Mouse (Mus musculus) CH12.LX (cell line): ENCODE results near the gene Isg20l2. TPM values are rescaled to one million over a fixed set of nuclear protein-coding genes. Genes with fewer than 3 reads are reported as not detected.

Experiments used
- DNase-seq: peaks from one replicate; pipeline ENCODE4 v3.0.0-alpha.2; 2013; ENCODE audit errors: extremely low read depth
- H3K27ac ChIP-seq: 2 replicates; pipeline ENCODE4 v1.5.1; 2012; ENCODE audit warnings: low read depth, mild to moderate bottlenecking, control low read depth, moderate library complexity; ENCODE audit not compliant: insufficient read depth
- H3K27me3 ChIP-seq: replicated peaks from 2 replicates; pipeline ENCODE3; 2012; ENCODE audit warnings: inconsistent platforms
- H3K36me3 ChIP-seq, 2 experiments: replicated peaks in 1 of 2; 2 replicates each; pipeline versions ENCODE3 to v1.6.1; 2012; ENCODE audit warnings: inconsistent platforms in 1 of 2, low read length in 1 of 2, mild to moderate bottlenecking in 1 of 2, mixed read lengths in 1 of 2, moderate library complexity in 1 of 2; ENCODE audit not compliant: control insufficient read depth in 1 of 2, insufficient read depth in 1 of 2
- H3K4me1 ChIP-seq, 2 experiments: 2 replicates each; pipeline ENCODE4 v1.6.1; 2012; ENCODE audit warnings: inconsistent platforms in 1 of 2, moderate library complexity in 1 of 2; ENCODE audit not compliant: insufficient read depth in 2 of 2, control insufficient read depth in 1 of 2
- H3K4me2 ChIP-seq: 2 replicates; pipeline ENCODE4 v1.6.1; 2012; ENCODE audit warnings: low read depth, mild to moderate bottlenecking, control low read depth; ENCODE audit not compliant: poor library complexity, insufficient read depth, severe bottlenecking
- H3K4me3 ChIP-seq, 3 experiments: fragments of 150-350 bp in 1 of 3; sonication (generic) in 1 of 3; replicated peaks in 1 of 3; 2 replicates each; pipeline versions ENCODE3 to v1.5.1; 2011 to 2012; ENCODE audit warnings: low read depth in 2 of 3, low read length in 2 of 3, mild to moderate bottlenecking in 2 of 3, moderate library complexity in 2 of 3, control low read depth in 1 of 3, improper control_type of control experiment in 1 of 3, inconsistent platforms in 1 of 3, mixed read lengths in 1 of 3; ENCODE audit not compliant: poor library complexity in 1 of 3
- H3K79me2 ChIP-seq: replicated peaks from 2 replicates; pipeline ENCODE4 v1.6.1; 2012; ENCODE audit warnings: mild to moderate bottlenecking, moderate library complexity; ENCODE audit not compliant: control insufficient read depth, poor library complexity, insufficient read depth, severe bottlenecking; ENCODE audit errors: extremely low read depth
- H3K9ac ChIP-seq: 2 replicates; pipeline ENCODE4 v1.6.1; 2012; ENCODE audit warnings: low read depth, mild to moderate bottlenecking, control low read depth, moderate library complexity; ENCODE audit not compliant: insufficient read depth
- H3K9me3 ChIP-seq: replicated peaks from 2 replicates; pipeline ENCODE3; 2012; ENCODE audit warnings: low read length, inconsistent platforms, mixed read lengths
- BHLHE40 ChIP-seq: IDR thresholded peaks from 2 replicates; pipeline ENCODE4 v1.6.1; 2011; ENCODE audit warnings: mild to moderate bottlenecking, low read depth, low read length, improper control_type of control experiment
- CHD1 ChIP-seq: IDR thresholded peaks from 2 replicates; pipeline ENCODE4 v1.6.1; 2012; ENCODE audit warnings: low read depth, low read length, improper control_type of control experiment, inconsistent platforms
- CHD2 ChIP-seq: IDR thresholded peaks from 2 replicates; pipeline ENCODE4 v1.6.1; 2011; ENCODE audit warnings: low read length, improper control_type of control experiment
- CTCF ChIP-seq, 2 experiments: IDR thresholded peaks in 1 of 2; conservative IDR thresholded peaks in 1 of 2; 2 replicates each; pipeline ENCODE4 v1.5.1; 2011 to 2012; ENCODE audit warnings: low read depth in 2 of 2, low read length in 2 of 2, improper control_type of control experiment in 1 of 2, inconsistent platforms in 1 of 2, mild to moderate bottlenecking in 1 of 2, moderate library complexity in 1 of 2
- ELF1 ChIP-seq: IDR thresholded peaks from 2 replicates; pipeline ENCODE4 v1.6.1; 2014; ENCODE audit warnings: low read depth, mild to moderate bottlenecking, inconsistent platforms, low read length, improper control_type of control experiment
- EP300 ChIP-seq: IDR thresholded peaks from 2 replicates; pipeline ENCODE4 v1.6.1; 2011; ENCODE audit warnings: low read length, improper control_type of control experiment
- ETS1 ChIP-seq: conservative IDR thresholded peaks from 2 replicates; pipeline ENCODE4 v1.6.1; 2012; ENCODE audit warnings: low read depth, mild to moderate bottlenecking, inconsistent platforms, low read length, improper control_type of control experiment, moderate library complexity
- GABPA ChIP-seq: IDR thresholded peaks from 2 replicates; pipeline ENCODE4 v1.6.1; 2012; ENCODE audit warnings: low read depth, low read length, improper control_type of control experiment, inconsistent platforms; ENCODE audit not compliant: insufficient replicate concordance
- JUN ChIP-seq: IDR thresholded peaks from 2 replicates; pipeline ENCODE4 v1.6.1; 2011; ENCODE audit warnings: low read depth, mild to moderate bottlenecking, low read length, improper control_type of control experiment, moderate library complexity; ENCODE audit not compliant: insufficient read depth
- JUND ChIP-seq: conservative IDR thresholded peaks from 2 replicates; pipeline ENCODE4 v1.6.1; 2011; ENCODE audit warnings: low read depth, low read length, improper control_type of control experiment
- KAT2A ChIP-seq: IDR thresholded peaks from 2 replicates; pipeline ENCODE4 v1.6.1; 2012; ENCODE audit warnings: low read length, improper control_type of control experiment, inconsistent platforms; ENCODE audit not compliant: insufficient replicate concordance
- MAFK ChIP-seq: IDR thresholded peaks from 2 replicates; pipeline ENCODE4 v1.6.1; 2011; ENCODE audit warnings: low read length, improper control_type of control experiment; ENCODE audit not compliant: insufficient replicate concordance
- MXI1 ChIP-seq: IDR thresholded peaks from 2 replicates; pipeline ENCODE4 v1.6.1; 2011; ENCODE audit warnings: mild to moderate bottlenecking, low read depth, low read length, improper control_type of control experiment
- MYC ChIP-seq: IDR thresholded peaks from 2 replicates; pipeline ENCODE4 v1.6.1; 2011; ENCODE audit warnings: low read depth, mild to moderate bottlenecking, improper control_type of control experiment, low read length
- NELFE ChIP-seq: IDR thresholded peaks from 2 replicates; pipeline ENCODE4 v1.6.1; 2011; ENCODE audit warnings: low read depth, low read length, improper control_type of control experiment
- NRF1 ChIP-seq: IDR thresholded peaks from 2 replicates; pipeline ENCODE4 v1.6.1; 2014; ENCODE audit warnings: low read depth, mild to moderate bottlenecking, inconsistent platforms, low read length, improper control_type of control experiment, moderate library complexity
- PAX5 ChIP-seq: IDR thresholded peaks from 2 replicates; pipeline ENCODE4 v1.6.1; 2012; ENCODE audit warnings: low read length, inconsistent platforms, mixed read lengths
- POLR2A ChIP-seq: IDR thresholded peaks from 2 replicates; pipeline ENCODE4 v1.6.1; 2011; ENCODE audit warnings: low read depth, mild to moderate bottlenecking, improper control_type of control experiment, low read length
- POLR2AphosphoS2 ChIP-seq: IDR thresholded peaks from 2 replicates; pipeline ENCODE4 v1.6.1; 2011; ENCODE audit warnings: low read depth, low read length, improper control_type of control experiment
- RAD21 ChIP-seq: IDR thresholded peaks from 2 replicates; pipeline ENCODE4 v1.6.1; 2011; ENCODE audit warnings: low read depth, mild to moderate bottlenecking, low read length, improper control_type of control experiment, moderate library complexity
- SIN3A ChIP-seq: IDR thresholded peaks from 2 replicates; pipeline ENCODE4 v1.6.1; 2012; ENCODE audit warnings: low read length, improper control_type of control experiment, inconsistent platforms
- SMC3 ChIP-seq: IDR thresholded peaks from 2 replicates; pipeline ENCODE4 v1.6.1; 2011; ENCODE audit warnings: low read depth, low read length, improper control_type of control experiment
- TCF12 ChIP-seq: IDR thresholded peaks from 2 replicates; pipeline ENCODE4 v1.6.1; 2014; ENCODE audit warnings: low read depth, mild to moderate bottlenecking, inconsistent platforms, low read length, improper control_type of control experiment
- UBTF ChIP-seq: IDR thresholded peaks from 2 replicates; pipeline ENCODE4 v1.6.1; 2012; ENCODE audit warnings: low read depth, mild to moderate bottlenecking, inconsistent platforms, low read length, improper control_type of control experiment, moderate library complexity
- USF2 ChIP-seq: conservative IDR thresholded peaks from 2 replicates; pipeline ENCODE4 v1.6.1; 2011; ENCODE audit warnings: low read depth, low read length, improper control_type of control experiment
- ZKSCAN1 ChIP-seq: IDR thresholded peaks from 2 replicates; pipeline ENCODE4 v1.6.1; 2012; ENCODE audit warnings: low read depth, inconsistent platforms, low read length, improper control_type of control experiment, borderline replicate concordance
- ZMIZ1 ChIP-seq: IDR thresholded peaks from 2 replicates; pipeline ENCODE4 v1.6.1; 2012; ENCODE audit warnings: low read depth, mild to moderate bottlenecking, inconsistent platforms, low read length, improper control_type of control experiment
- ZNF384 ChIP-seq: IDR thresholded peaks from 2 replicates; pipeline ENCODE4 v1.6.1; 2012; ENCODE audit warnings: low read depth, low read length, improper control_type of control experiment, inconsistent platforms
- dilution Hi-C: fragments of 300-500 bp; cut with MboI; formaldehyde crosslinking; loops from 2 replicates; pipeline ENCODE4 v1.14.3; 2020; ENCODE audit warnings: low sequenced_read_pairs; ENCODE audit not compliant: extremely low pct_unique_long_range_greater_than_20kb, extremely low pct_ligation_motif_present
- in situ Hi-C: fragments of 300-500 bp; cut with MboI; formaldehyde crosslinking; loops from 3 replicates; pipeline ENCODE4 v1.14.3; 2019; ENCODE audit warnings: low sequenced_read_pairs, low pct_ligation_motif_present, low pct_unique_long_range_greater_than_20kb, mixed read lengths
- polyA plus RNA-seq: library from polyadenylated mRNA; unstranded; fragments of >175 nt; gene quantifications from 2 replicates; pipeline ENCODE4 v1.2.1, GENCODE M21; 2012; ENCODE audit warnings: low read depth; ENCODE audit not compliant: insufficient read length
- total RNA-seq, 2 experiments: library from RNA; depleted of rRNA; stranded (reverse); fragments of 300-350 nt in 1 of 2; fragments of >200 nt in 1 of 2; gene quantifications; 2 replicates each; pipeline ENCODE4 v1.2.3; 2012 to 2014

The Isg20l2 gene
- total and polyA plus RNA-seq, 3 experiments = 40.8 to 68.8 (median 45.0) TPM

DNA sequence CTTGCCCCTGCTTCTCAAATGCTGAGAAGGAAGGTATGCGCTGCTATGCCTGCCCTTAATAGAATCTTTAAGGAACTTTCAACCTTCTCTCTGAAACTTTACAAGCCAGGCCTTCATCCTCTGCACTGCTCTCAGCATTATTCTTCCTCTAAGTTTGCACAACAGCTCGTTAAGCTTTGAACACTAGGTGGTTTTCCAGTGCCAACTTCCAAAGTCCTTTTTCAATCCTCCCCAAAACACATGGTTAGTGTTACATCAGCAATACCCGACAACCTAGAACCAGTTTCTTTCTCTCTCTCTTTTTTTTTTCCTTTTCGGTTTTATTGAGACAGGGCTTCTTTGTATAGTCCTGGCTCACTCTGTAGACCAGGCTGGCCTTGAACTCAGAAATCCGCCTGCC is 3.9 kb downstream of the Isg20l2 start:
- Histone ChIP-seq H3K9ac (peak overlapping the region; percentile 3; the same call in 1 of the 2 replicates), H3K4me2 (peak overlapping the region; percentile 19; the same call in 1 of the 2 replicates), H3K27ac (no peak overlapping the region), H3K4me1 (peaks cover 10 to 61% of the 10 kb centered on the region in 2 experiments), H3K4me3 (peak overlapping the region in 1 of 3 experiments; percentile 28), H3K9me3 (no peaks in the 10 kb centered on the region), H3K79me2 (peaks cover 80% of the 10 kb centered on the region), H3K27me3 (no peaks in the 10 kb centered on the region), H3K36me3 (peaks cover 44 to 68% of the 10 kb centered on the region in 2 experiments)
- TF ChIP-seq CHD2 (no peak), ETS1 (no peak), CTCF (conservative IDR thresholded peaks at IDR 0.05 in 1 of 2, IDR thresholded peaks at IDR 0.05 in 1 of 2; ENCODE audit: low read depth in 2 of 2, low read length in 2 of 2) (no peak), POLR2A (no peak), ELF1 (no peak), UBTF (no peak)
- in situ Hi-C loops (no loop called here), dilution Hi-C loops (no loop called here)
- no peak for DNase-seq

DNA sequence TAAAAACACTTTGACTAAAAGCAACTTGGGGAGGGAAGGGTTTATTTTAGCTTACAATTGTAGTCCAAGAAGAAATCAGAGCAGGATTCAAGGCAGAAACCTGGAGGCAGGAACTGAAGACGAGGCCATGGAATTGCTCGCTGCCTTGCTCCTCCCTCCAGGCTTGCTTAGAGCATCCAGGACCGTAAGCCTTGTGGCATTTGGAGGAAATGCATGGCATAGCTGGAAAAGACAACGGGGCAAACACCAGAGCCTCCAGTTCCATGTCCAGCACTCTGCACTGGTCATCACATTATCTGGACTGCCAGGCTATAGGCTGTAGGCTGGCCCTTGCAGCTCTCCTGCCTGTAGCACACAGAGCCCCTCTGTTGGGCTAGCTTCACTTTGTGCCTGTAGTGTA is 4.4 kb downstream of the Isg20l2 start:
- dilution Hi-C loops = no loop called here
- H3K4me3 ChIP-seq = no peak overlapping the region
- H3K36me3 ChIP-seq = peaks cover 49 to 72% of the 10 kb centered on the region in 2 experiments

DNA sequence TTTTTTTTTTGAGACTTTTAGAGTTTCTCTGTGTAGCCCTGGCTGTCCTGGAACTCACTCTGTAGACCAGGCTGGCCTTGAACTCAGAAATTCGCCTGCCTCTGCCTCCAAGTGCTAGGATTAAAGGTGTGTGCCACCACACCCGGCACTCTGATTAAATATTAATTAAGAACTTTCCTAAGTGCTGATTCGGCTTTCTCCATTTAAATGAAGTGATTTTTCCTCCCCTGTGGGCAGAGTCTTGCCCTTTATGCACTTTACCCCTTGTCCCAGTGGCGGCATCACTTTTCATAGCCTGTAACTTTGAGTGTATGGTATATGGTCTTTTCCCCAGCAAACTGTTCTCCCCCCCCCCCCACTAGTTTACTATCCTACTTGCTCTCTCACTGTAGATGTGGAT is 5.1 kb downstream of the Isg20l2 start:
- DNase-seq = no peak
- Histone ChIP-seq H3K36me3 (peaks cover 52 to 79% of the 10 kb centered on the region in 2 experiments), H3K9me3 (no peaks in the 10 kb centered on the region), H3K9ac (no peak overlapping the region), H3K4me3 (no peak overlapping the region), H3K79me2 (peaks cover 71% of the 10 kb centered on the region), H3K4me2 (no peak overlapping the region), H3K27ac (no peak overlapping the region), H3K4me1 (peaks cover 10 to 58% of the 10 kb centered on the region in 2 experiments), H3K27me3 (no peaks in the 10 kb centered on the region)
- dilution Hi-C loops = no loop called here
- TF ChIP-seq CHD2 (no peak), RAD21 (no peak), POLR2A (no peak), ELF1 (no peak), TCF12 (no peak), NELFE (no peak), CTCF (conservative IDR thresholded peaks at IDR 0.05 in 1 of 2, IDR thresholded peaks at IDR 0.05 in 1 of 2; ENCODE audit: low read depth in 2 of 2, low read length in 2 of 2) (no peak), MYC (no peak), ZKSCAN1 (no peak), ETS1 (no peak), PAX5 (no peak), KAT2A (no peak), GABPA (no peak), BHLHE40 (no peak), UBTF (no peak), USF2 (no peak), ZNF384 (no peak), JUND (no peak), NRF1 (no peak)
- in situ Hi-C loops = no loop called here

More for the DNA sequence above, 4.4 kb downstream of the Isg20l2 start:
- in situ Hi-C loops = no loop called here
- peaks cover 10 to 58% of the 10 kb centered on the region in 2 experiments for H3K4me1 ChIP-seq
- no peak overlapping the region for H3K4me2 ChIP-seq
- no peak overlapping the region; the same call in 1 of the 2 replicates for H3K9ac ChIP-seq
- peaks cover 75% of the 10 kb centered on the region for H3K79me2 ChIP-seq
- H3K27me3 ChIP-seq = no peaks in the 10 kb centered on the region
- no peak for TF ChIP-seq JUN
- TF ChIP-seq MXI1 = no peak
- no peak for TF ChIP-seq CHD1
- no peak for TF ChIP-seq JUND
- TF ChIP-seq ZKSCAN1 = no peak
- TF ChIP-seq SMC3 = no peak
- TF ChIP-seq SIN3A = no peak
- no peak for TF ChIP-seq MAFK
- TF ChIP-seq RAD21 = no peak
- TF ChIP-seq GABPA = no peak
- no peak for TF ChIP-seq POLR2AphosphoS2
- TF ChIP-seq USF2 = no peak
- TF ChIP-seq ZMIZ1 = no peak
- TF ChIP-seq MYC = no peak
- TF ChIP-seq EP300 = no peak
- TF ChIP-seq ZNF384 = no peak
- H3K9me3 ChIP-seq = no peaks in the 10 kb centered on the region
- no peak overlapping the region for H3K27ac ChIP-seq
- no peak for DNase-seq
